Mouse (Mus musculus): Measurements from ENCODE around the gene Bad.
"Not testable (repeated sequence)": the region's sequence is repeated elsewhere in the genome, so short reads cannot be mapped to it uniquely, and the experiment has no call there.

Gene Bad

DNA sequence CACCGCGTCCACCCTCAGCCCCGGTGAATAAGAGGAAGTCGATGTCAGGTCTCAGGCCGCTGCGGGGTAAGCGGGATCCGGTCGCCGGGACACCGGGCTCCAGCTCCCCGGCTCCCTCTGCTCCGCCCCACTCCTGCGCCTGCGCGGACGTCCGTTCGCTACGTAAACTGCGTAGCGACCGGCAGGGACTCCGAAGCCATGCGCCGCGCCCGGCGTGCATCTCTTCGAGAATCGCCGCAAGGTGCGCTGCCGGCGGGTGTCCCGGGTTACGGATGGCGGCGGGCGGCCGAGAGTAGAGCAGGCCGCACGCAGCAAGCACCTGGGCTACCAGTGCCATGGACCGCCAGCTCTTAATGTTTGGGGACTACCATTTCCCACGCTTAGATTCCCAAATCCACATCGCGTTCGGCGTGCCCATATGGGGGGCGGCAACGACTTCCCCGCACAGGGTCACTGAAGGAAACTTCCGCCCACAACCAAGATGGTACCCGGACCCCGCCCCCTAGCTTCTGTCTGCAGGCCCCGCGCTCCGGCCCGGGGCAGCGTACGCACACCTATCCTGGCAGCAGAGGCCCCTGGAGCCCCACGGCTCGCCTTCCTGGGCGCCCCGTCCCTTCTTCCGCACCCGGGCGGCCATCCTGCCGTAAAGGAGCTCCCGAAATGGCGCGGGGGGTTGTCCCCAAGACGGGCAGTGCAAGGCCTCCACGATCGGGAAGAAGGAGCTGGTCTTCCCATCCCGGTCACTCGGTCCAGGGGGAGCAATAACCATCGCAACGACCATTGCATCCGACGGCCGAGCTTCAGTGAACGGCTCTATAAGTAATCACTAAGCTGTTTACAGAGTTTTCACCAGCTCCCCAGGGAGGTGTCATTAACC, at the start of gene Bad:
Gene Bad, plus strand, starts transcription at position 490 of the 877 bp plus-strand sequence.
- H3K27me3 ChIP-seq (ENCODE audit: insufficient read depth, low read length) = 0 out of 2 replicates have a peak, but pooled peaks cover 3% of the 10 kb centered on the region
- no peaks in the 10 kb centered on the region for H3K9me3 ChIP-seq (ENCODE audit: low read length)
- TF ChIP-seq POU5F1 (IDR thresholded peaks at IDR 0.05; ENCODE audit: borderline replicate concordance, low read length) = no peak
- no peak for TF ChIP-seq CTCF (conservative IDR thresholded peaks at IDR 0.05; ENCODE audit: low read length)
- TF ChIP-seq NANOG (IDR thresholded peaks at IDR 0.05; ENCODE audit: borderline replicate concordance, low read length) = no peak
- H3K36me3 ChIP-seq (ENCODE audit: insufficient read depth, low read length) = peaks cover 18% of the 10 kb centered on the region
- peak within 1 kb of the TSS; percentile 95 for H3K4me3 ChIP-seq (replicated peaks; ENCODE audit: low read length)
- peaks cover 47% of the 10 kb centered on the region for H3K4me1 ChIP-seq (replicated peaks; ENCODE audit: low read depth, low read length)

DNA sequence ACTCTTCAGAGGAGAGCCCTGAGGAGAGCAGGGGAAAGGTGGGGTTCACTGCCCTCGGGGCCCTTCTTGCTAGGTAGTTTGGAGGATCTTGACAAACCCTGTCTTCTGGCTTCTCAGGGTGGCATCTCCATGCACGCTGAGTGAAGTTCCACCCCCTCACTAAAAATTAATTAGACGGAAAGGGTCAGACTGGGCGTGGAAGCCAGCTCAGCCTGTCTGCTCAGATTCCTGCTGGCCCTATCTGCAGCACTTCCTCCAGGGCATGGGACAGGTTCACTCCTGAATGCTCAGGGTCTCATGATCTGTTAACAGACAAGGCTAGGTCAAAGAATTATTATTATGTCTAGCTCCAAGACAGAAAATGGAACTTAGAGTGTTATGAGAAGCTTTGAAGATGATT, 49.1 kb upstream of the Bad start:
- peaks cover 8% of the 10 kb centered on the region for H3K4me1 ChIP-seq (replicated peaks; ENCODE audit: low read depth, low read length)
- TF ChIP-seq POU5F1 (IDR thresholded peaks at IDR 0.05; ENCODE audit: borderline replicate concordance, low read length) (no peak), CTCF (conservative IDR thresholded peaks at IDR 0.05; ENCODE audit: low read length) (no peak), NANOG (IDR thresholded peaks at IDR 0.05; ENCODE audit: borderline replicate concordance, low read length) (no peak)
- no peaks in the 10 kb centered on the region for H3K36me3 ChIP-seq (ENCODE audit: insufficient read depth, low read length)
- H3K27me3 ChIP-seq (ENCODE audit: insufficient read depth, low read length) = no peaks in the 10 kb centered on the region
- no peak overlapping the region for H3K4me3 ChIP-seq (replicated peaks; ENCODE audit: low read length)
- peaks cover 27% of the 10 kb centered on the region for H3K9me3 ChIP-seq (ENCODE audit: low read length)

DNA sequence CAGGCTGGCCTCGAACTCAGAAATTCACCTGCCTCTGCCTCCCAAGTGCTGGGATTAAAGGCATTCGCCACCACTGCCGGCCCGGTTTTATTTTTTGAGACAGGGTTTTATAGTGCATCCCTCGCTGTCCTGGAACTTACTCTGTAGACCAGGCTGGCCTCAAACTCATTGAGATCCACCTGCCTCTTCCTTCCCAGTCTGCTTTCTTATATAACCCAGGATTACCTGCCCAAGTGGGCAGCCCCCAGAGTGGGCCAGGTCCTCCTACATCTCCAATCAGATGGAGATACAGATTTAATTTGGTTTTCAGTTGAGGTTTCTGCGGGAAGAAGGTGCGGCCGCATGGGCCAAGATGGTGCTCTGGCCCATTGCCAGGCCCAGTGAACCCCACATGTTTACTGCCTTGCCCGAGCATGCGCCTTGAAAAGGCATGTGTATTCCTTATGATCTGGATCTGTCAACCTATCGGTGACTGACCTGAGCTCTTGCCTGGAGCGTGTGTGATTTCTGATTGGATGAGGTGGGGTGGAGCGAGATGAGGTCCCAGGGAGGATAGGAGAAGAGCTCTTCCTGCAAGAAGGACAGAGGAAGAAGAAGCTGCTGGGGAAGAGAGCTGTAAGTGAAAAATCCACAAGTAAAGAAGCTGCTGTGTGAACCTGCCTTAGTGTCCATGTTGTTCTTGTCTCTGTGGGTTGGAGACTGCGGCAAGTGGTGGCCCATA, 47.8 kb upstream of the Bad start:
- TF ChIP-seq NANOG (IDR thresholded peaks at IDR 0.05; ENCODE audit: borderline replicate concordance, low read length) (no peak), CTCF (conservative IDR thresholded peaks at IDR 0.05; ENCODE audit: low read length) (no peak), POU5F1 (IDR thresholded peaks at IDR 0.05; ENCODE audit: borderline replicate concordance, low read length) (no peak)
- no peaks in the 10 kb centered on the region for H3K36me3 ChIP-seq (ENCODE audit: insufficient read depth, low read length)
- no peak overlapping the region for H3K4me3 ChIP-seq (replicated peaks; ENCODE audit: low read length)
- H3K9me3 ChIP-seq (ENCODE audit: low read length) = peaks cover 41% of the 10 kb centered on the region
- H3K27me3 ChIP-seq (ENCODE audit: insufficient read depth, low read length) = no peaks in the 10 kb centered on the region
- H3K4me1 ChIP-seq (replicated peaks; ENCODE audit: low read depth, low read length) = peaks cover 8% of the 10 kb centered on the region

DNA sequence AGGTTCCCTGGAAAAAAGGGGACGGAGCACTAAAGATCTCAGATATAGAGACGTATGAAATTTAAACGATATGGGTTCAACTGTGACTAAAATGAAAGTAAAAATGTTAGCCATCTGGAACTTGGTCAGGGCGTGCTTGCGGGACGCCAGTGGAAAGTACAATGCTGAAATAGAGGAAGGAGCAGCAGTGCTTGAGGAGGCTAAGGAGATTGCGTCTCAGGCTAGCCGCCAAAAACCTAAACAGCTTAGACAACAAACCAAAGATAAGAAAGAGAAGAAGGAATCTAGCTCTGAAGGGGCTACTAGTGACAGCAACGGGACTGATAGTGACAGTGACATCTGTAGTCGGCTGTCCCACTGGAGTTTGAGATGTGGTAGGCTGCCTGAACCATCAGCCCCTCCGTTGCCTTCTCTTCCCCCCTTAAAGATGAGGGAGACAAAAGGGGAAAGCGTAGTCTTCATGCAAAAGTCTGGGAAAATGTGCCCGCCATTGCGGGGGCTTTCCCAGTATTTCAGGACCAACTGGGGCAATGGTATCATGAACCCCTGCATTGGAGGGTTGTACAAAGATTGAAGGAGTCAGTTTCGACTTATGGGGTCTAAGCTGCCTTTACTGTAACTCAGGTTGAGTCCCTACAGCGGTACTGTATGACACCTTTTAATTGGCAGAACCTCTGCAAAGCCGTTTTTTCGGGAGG, 45.9 kb upstream of the Bad start:
- H3K36me3 ChIP-seq (ENCODE audit: insufficient read depth, low read length); H3K27me3 ChIP-seq (ENCODE audit: insufficient read depth, low read length); H3K4me1 ChIP-seq (replicated peaks; ENCODE audit: low read depth, low read length); H3K4me3 ChIP-seq (replicated peaks; ENCODE audit: low read length): not testable (repeated sequence)
- peaks cover 58% of the 10 kb centered on the region for H3K9me3 ChIP-seq (ENCODE audit: low read length)

DNA sequence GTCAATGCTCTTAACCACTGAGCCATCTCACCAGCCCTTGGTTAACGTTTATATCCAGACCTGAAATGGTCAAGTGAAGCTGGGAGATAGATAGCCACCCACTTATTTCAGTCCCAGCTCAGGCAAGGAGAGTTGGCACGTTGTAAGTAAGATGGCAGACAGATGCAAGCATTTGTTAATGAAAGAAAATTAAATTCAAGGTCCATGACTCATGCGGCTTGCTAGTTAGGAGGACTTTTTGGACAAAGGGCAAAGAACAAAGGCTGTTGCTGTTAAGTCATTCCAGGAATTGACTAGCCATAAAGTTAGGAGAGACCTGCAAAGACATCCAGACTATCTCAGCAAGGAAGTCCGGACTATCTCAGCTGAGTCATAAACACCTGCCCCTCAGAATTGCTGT, 42.0 kb upstream of the Bad start:
- H3K4me1 ChIP-seq (replicated peaks; ENCODE audit: low read depth, low read length) = no peaks in the 10 kb centered on the region
- H3K36me3 ChIP-seq (ENCODE audit: insufficient read depth, low read length) = peaks cover 2% of the 10 kb centered on the region; the same call in 1 of the 2 replicates
- H3K9me3 ChIP-seq (ENCODE audit: low read length) = peaks cover 62% of the 10 kb centered on the region
- H3K27me3 ChIP-seq (ENCODE audit: insufficient read depth, low read length) = no peaks in the 10 kb centered on the region
- TF ChIP-seq POU5F1 (IDR thresholded peaks at IDR 0.05; ENCODE audit: borderline replicate concordance, low read length) (no peak), CTCF (conservative IDR thresholded peaks at IDR 0.05; ENCODE audit: low read length) (no peak), NANOG (IDR thresholded peaks at IDR 0.05; ENCODE audit: borderline replicate concordance, low read length) (no peak)
- no peak overlapping the region for H3K4me3 ChIP-seq (replicated peaks; ENCODE audit: low read length)

DNA sequence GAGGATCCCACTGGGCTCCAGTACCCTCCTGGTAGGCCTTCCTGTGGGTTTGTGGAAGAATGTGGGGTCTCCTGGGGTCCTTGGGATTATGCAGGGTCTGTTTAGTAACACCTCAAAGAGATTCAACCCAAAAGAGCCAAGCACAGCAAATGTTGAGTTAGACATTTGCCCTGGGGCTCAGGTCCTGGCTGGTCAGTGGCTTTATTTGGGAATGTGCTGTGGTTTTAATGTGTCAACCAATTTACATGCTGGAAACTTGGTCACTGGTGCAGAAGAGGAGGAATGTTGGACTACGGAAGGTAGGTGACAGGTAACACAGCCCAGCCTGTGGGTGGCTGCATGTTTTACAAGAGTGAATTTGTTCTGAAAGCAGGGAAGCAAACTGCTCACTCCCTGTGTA, 38.6 kb upstream of the Bad start:
- Histone ChIP-seq H3K36me3 (ENCODE audit: insufficient read depth, low read length) (peaks cover 35% of the 10 kb centered on the region), H3K4me1 (replicated peaks; ENCODE audit: low read depth, low read length) (peaks cover 12% of the 10 kb centered on the region), H3K4me3 (replicated peaks; ENCODE audit: low read length) (no peak overlapping the region), H3K27me3 (ENCODE audit: insufficient read depth, low read length) (no peaks in the 10 kb centered on the region), H3K9me3 (ENCODE audit: low read length) (peaks cover 30% of the 10 kb centered on the region)
- TF ChIP-seq NANOG (IDR thresholded peaks at IDR 0.05; ENCODE audit: borderline replicate concordance, low read length) (no peak), CTCF (conservative IDR thresholded peaks at IDR 0.05; ENCODE audit: low read length) (no peak), POU5F1 (IDR thresholded peaks at IDR 0.05; ENCODE audit: borderline replicate concordance, low read length) (no peak)

DNA sequence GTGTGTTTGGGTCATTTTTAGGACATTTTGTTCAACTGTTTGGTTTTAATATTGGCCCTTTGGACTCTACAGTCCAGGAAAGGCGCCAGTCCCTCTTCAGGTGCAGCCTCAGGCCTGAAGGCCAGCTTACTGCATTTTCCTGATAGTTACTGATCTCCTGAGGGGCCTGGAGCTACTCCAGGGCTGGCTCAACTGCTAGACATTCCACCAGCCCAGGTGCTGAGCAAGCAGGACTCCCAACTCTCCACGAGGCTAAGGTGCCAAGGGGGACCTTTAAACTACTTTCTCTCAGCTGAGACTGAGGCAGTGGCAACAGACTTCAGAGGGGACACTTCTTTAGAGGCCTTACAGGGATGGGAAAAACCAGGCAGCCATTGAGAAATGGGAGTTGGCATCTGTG, 36.8 kb upstream of the Bad start:
- Histone ChIP-seq H3K9me3 (ENCODE audit: low read length) (peaks cover 12% of the 10 kb centered on the region), H3K4me3 (replicated peaks; ENCODE audit: low read length) (no peak overlapping the region), H3K36me3 (ENCODE audit: insufficient read depth, low read length) (peaks cover 38% of the 10 kb centered on the region), H3K4me1 (replicated peaks; ENCODE audit: low read depth, low read length) (peaks cover 24% of the 10 kb centered on the region), H3K27me3 (ENCODE audit: insufficient read depth, low read length) (no peaks in the 10 kb centered on the region)
- TF ChIP-seq POU5F1 (IDR thresholded peaks at IDR 0.05; ENCODE audit: borderline replicate concordance, low read length) (no peak), NANOG (IDR thresholded peaks at IDR 0.05; ENCODE audit: borderline replicate concordance, low read length) (no peak)

DNA sequence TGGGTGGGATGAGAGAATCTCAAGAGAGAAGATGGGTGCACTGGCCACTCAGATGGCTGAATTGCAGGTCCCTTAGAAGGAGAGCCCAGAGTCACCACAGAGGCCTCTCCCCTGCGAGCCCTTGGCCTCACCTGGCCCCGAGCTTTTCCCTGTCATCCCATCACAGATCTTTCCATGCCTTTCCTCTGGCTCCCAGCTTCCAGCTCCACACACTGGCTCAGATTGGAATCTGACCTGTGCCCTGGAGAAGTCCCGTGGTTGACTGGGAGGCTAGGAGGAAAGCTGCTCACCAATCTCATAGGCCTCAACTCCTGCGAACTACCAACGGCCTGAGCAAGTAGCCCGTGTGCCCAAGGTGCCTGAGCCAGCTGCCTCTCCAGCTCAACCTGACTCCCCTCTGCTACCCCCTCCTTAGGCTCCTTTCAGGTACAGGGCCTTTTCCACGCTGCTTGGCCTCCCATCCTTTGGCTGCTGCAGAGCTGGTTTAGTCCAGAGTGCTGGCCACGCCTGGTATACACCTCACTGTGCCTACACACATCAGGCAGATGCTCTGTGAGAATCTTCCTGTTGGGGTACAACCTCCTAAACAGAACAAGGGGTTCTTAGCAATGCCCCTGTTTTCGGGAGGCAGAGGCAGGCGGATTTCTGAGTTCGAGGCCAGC, 36.0 kb upstream of the Bad start:
- H3K27me3 ChIP-seq (ENCODE audit: insufficient read depth, low read length) = no peaks in the 10 kb centered on the region
- peaks cover 38% of the 10 kb centered on the region for H3K36me3 ChIP-seq (ENCODE audit: insufficient read depth, low read length)
- no peak for TF ChIP-seq POU5F1 (IDR thresholded peaks at IDR 0.05; ENCODE audit: borderline replicate concordance, low read length)
- no peak for TF ChIP-seq NANOG (IDR thresholded peaks at IDR 0.05; ENCODE audit: borderline replicate concordance, low read length)
- TF ChIP-seq CTCF (conservative IDR thresholded peaks at IDR 0.05; ENCODE audit: low read length) = no peak
- H3K9me3 ChIP-seq (ENCODE audit: low read length) = peaks cover 5% of the 10 kb centered on the region; the same call in 1 of the 2 replicates
- H3K4me1 ChIP-seq (replicated peaks; ENCODE audit: low read depth, low read length) = peaks cover 24% of the 10 kb centered on the region
- no peak overlapping the region for H3K4me3 ChIP-seq (replicated peaks; ENCODE audit: low read length)
